Mouse (Mus musculus) yolk sac, embryonic 10.5 days (tissue): ENCODE measurements around the gene Pigk.
"Not testable (repeated sequence)": the region's sequence is repeated elsewhere in the genome, so short reads cannot be mapped to it uniquely, and the experiment has no call there.

ENCODE experiments used
- DNase-seq: peaks from one replicate; pipeline ENCODE4 v3.0.0-alpha.2; 2017; ENCODE audit warnings: low spot score

Pigk gene

GRCm38 (mm10) chr3:152713991-152714902 lies at the start of gene Pigk:
Gene Pigk (plus strand): TSS chr3:152714100.
- DNase-seq, result peak; percentile 88

GRCm38 (mm10) chr3:152666991-152667355 lies 46.9 kb upstream of the Pigk start:
- DNase-seq, result peak; percentile 37

- DNase-seq, result peak; percentile 26
Measured at GRCm38 (mm10) chr3:152667356-152668211, 46.3 kb upstream of the Pigk start.

- DNase-seq, result no peak
Measured at GRCm38 (mm10) chr3:152668239-152668638, 45.7 kb upstream of the Pigk start, which contains the start of gene Ak5. Gene Ak5 (minus strand): TSS chr3:152668360.

GRCm38 (mm10) chr3:152668793-152669192 lies 45.1 kb upstream of the Pigk start:
- DNase-seq, result no peak

GRCm38 (mm10) chr3:152669783-152670182 lies 44.1 kb upstream of the Pigk start:
- no peak for DNase-seq

GRCm38 (mm10) chr3:152674663-152675062 lies 39.2 kb upstream of the Pigk start:
- no peak for DNase-seq

- no peak for DNase-seq
Measured at GRCm38 (mm10) chr3:152688532-152688931, 25.4 kb upstream of the Pigk start.

GRCm38 (mm10) chr3:152689105-152689504 lies 24.8 kb upstream of the Pigk start:
- no peak for DNase-seq

- DNase-seq, result no peak
Measured at GRCm38 (mm10) chr3:152694950-152695349, 18.9 kb upstream of the Pigk start.

GRCm38 (mm10) chr3:152698017-152698416 lies 15.9 kb upstream of the Pigk start:
- peak; percentile 29 for DNase-seq

GRCm38 (mm10) chr3:152699261-152699660 lies 14.6 kb upstream of the Pigk start:
- no peak for DNase-seq

GRCm38 (mm10) chr3:152701536-152701935 lies 12.4 kb upstream of the Pigk start:
- not testable (repeated sequence) for DNase-seq

GRCm38 (mm10) chr3:152702274-152702843 lies 11.5 kb upstream of the Pigk start:
- peak; percentile 42 for DNase-seq

GRCm38 (mm10) chr3:152705826-152706225 lies 8.1 kb upstream of the Pigk start:
- DNase-seq, result no peak

- no peak for DNase-seq
Measured at GRCm38 (mm10) chr3:152706901-152707300, 7.0 kb upstream of the Pigk start.

- no peak for DNase-seq
Measured at GRCm38 (mm10) chr3:152707321-152707823, 6.5 kb upstream of the Pigk start.

- DNase-seq, result no peak
Measured at GRCm38 (mm10) chr3:152709936-152710335, 4.0 kb upstream of the Pigk start.

- no peak for DNase-seq
Measured at GRCm38 (mm10) chr3:152712957-152713356, 943 bp upstream of the Pigk start.

GRCm38 (mm10) chr3:152721301-152721700 lies 7.4 kb downstream of the Pigk start:
- DNase-seq, result no peak

GRCm38 (mm10) chr3:152722836-152723235 lies 8.9 kb downstream of the Pigk start:
- no peak for DNase-seq

GRCm38 (mm10) chr3:152724446-152724845 lies 10.5 kb downstream of the Pigk start:
- no peak for DNase-seq
